Mouse (Mus musculus): Measurements from ENCODE around the gene Olfr547. TPM values are rescaled to one million over a fixed set of nuclear protein-coding genes. Genes with fewer than 3 reads are reported as not detected.

Olfr547 gene
- total and polyA plus RNA-seq, 3 experiments = not detected

DNA sequence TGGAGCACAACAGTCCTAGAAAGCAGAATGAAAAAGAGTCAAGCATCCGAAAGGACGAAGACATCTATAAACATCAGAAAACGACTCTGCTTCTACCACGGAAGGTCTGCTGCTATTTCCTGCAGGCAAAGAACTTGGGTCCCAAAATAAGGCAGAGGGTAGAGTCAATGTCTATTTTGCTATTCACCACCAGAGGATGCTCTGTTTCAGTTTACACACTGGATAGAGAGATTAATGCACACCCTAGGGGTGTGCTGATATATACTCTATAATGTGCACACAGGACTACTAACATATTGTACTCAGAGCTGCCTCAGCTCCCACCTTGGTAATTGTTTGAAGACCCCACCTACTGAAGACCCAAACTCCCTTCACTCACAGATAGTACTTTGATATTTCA, 31.7 kb downstream of the Olfr547 start:
- DNase-seq = no peak

DNA sequence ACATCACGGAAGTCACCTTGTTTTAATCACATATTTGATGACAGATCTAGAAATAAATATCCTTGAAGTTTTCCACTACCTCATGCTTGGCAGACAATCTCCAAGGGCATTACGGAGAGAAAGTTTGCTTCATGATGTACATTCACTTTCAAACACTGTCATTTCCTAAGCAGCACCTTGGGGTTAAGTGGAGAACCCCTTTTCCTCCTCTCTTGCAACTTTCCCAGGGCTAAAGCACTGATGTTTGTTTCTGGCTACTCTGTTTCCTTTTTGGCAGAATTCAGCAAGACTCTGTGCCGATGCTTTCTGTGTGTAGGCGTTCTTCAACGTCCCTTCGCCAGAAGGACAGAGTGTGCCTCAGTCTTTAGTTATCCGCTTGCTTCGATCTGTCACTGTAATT, 36.6 kb downstream of the Olfr547 start, which contains the start of gene Olfr550:
Gene Olfr550 (plus strand): TSS at position 301 of the 400 bp plus-strand sequence.
- DNase-seq = no peak

DNA sequence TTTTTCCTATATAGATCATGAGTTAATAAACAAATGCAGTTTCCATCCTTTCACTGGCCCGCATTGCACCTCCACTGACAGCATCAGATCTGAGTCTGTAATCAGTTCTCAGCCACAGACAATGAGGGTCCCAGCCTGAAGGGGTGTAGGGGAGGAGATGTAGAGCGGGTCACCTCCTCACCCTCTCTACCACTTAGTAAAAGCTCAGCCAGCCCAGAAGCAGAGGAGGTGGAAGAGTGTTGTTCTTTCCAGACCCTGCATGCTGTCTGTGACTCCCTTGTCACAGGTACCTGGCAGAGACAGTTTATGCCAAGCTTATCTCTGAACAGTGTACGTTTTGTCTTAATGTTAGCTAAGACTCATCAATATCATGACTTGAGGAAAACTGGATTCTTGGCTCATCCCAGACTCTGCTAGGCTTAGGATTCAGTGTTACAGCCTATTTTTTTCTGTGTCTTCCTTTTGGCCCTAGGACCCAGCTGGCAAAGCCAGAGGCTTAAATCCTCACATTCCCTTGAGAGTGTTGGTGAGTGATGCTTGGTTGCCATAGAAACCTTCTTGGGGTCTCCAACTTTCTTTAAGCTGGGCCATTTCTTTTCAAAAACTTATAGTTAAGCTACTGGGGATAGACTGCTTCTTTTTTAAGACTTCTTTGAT, 38.8 kb downstream of the Olfr547 start:
- no peak for DNase-seq

DNA sequence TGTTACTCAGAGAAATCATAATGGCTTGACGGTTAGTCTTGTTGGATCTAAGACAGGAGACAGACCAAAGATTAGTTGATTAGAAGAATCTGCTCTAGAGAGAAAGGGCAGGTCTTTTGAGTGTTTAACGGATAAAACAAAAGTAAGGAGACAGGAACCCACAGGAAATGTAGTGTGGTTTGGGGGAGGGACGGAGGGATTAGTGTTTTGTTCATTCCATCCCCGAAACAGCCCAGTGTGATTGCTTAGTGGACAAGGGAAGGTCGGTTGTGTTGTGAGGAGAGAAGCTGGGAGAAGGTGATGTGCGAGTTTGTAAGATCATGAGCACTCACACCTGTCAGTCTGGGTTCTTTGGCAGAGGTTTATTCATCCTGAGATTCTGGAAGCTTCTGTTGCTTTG, 41.4 kb downstream of the Olfr547 start:
- DNase-seq = no peak

Other genes starting within 250 kb of the Olfr547 start
- 10 to 100 TPM; 16.8 to 20.1 TPM for gene Rrm1, start 93.1 kb upstream of the Olfr547 start, total RNA-seq (2021)
- gene Rrm1, start 93.1 kb upstream of the Olfr547 start, polyA plus RNA-seq (2012; rRNA removed) = 3.2 and 4.1 TPM in 2 replicates
- gene Olfr543, start 53.1 kb upstream of the Olfr547 start, total RNA-seq (2021) = not detected
- gene Olfr543, start 53.1 kb upstream of the Olfr547 start, polyA plus RNA-seq (2012; rRNA removed) = not detected in 2 replicates
- not detected for gene Olfr544, start 46.4 kb upstream of the Olfr547 start, total RNA-seq (2021)
- not detected in 2 replicates for gene Olfr544, start 46.4 kb upstream of the Olfr547 start, polyA plus RNA-seq (2012; rRNA removed)
- gene Olfr545, start 35.2 kb upstream of the Olfr547 start, total RNA-seq (2021) = not detected
- gene Olfr545, start 35.2 kb upstream of the Olfr547 start, polyA plus RNA-seq (2012; rRNA removed) = not detected in 2 replicates
- gene Olfr548-ps1, start 6.1 kb downstream of the Olfr547 start, total RNA-seq (2021) = not detected
- gene Olfr548-ps1, start 6.1 kb downstream of the Olfr547 start, polyA plus RNA-seq (2012; rRNA removed) = not detected in 2 replicates
- not detected for gene Olfr549, start 15.1 kb downstream of the Olfr547 start, total RNA-seq (2021)
- not detected in 2 replicates for gene Olfr549, start 15.1 kb downstream of the Olfr547 start, polyA plus RNA-seq (2012; rRNA removed)
- 10 to 100 TPM; 11.7 to 16.0 TPM for gene Trim21, start 30.7 kb downstream of the Olfr547 start, total RNA-seq (2021)
- 2.4 and 3.2 TPM in 2 replicates for gene Trim21, start 30.7 kb downstream of the Olfr547 start, polyA plus RNA-seq (2012; rRNA removed)
- not detected for gene Olfr550, start 36.7 kb downstream of the Olfr547 start, total RNA-seq (2021)
- gene Olfr550, start 36.7 kb downstream of the Olfr547 start, polyA plus RNA-seq (2012; rRNA removed) = not detected in 2 replicates
- gene Olfr551, start 57.1 kb downstream of the Olfr547 start, total RNA-seq (2021) = not detected
- not detected in 2 replicates for gene Olfr551, start 57.1 kb downstream of the Olfr547 start, polyA plus RNA-seq (2012; rRNA removed)
- gene Olfr552, start 63.0 kb downstream of the Olfr547 start, total RNA-seq (2021) = under 1 TPM in 1 of 2 experiments, not detected in 1; 0.14 TPM
- gene Olfr552, start 63.0 kb downstream of the Olfr547 start, polyA plus RNA-seq (2012; rRNA removed) = not detected in 2 replicates
- not detected for gene Olfr553, start 83.5 kb downstream of the Olfr547 start, total RNA-seq (2021)
- gene Olfr553, start 83.5 kb downstream of the Olfr547 start, polyA plus RNA-seq (2012; rRNA removed) = not detected in 2 replicates
- not detected for gene Olfr554, start 103.7 kb downstream of the Olfr547 start, total RNA-seq (2021)
- not detected in 2 replicates for gene Olfr554, start 103.7 kb downstream of the Olfr547 start, polyA plus RNA-seq (2012; rRNA removed)
- not detected for gene Olfr555, start 124.1 kb downstream of the Olfr547 start, total RNA-seq (2021)
- gene Olfr555, start 124.1 kb downstream of the Olfr547 start, polyA plus RNA-seq (2012; rRNA removed) = not detected in 2 replicates
- gene Olfr556, start 130.2 kb downstream of the Olfr547 start, total RNA-seq (2021) = not detected
- not detected in 2 replicates for gene Olfr556, start 130.2 kb downstream of the Olfr547 start, polyA plus RNA-seq (2012; rRNA removed)
- gene Trim68, start 152.6 kb downstream of the Olfr547 start, total RNA-seq (2021) = 1 to 10 TPM; 6.9 to 8.4 TPM
- gene Trim68, start 152.6 kb downstream of the Olfr547 start, polyA plus RNA-seq (2012; rRNA removed) = 9.4 and 10.1 TPM in 2 replicates
- gene Olfr557, start 161.2 kb downstream of the Olfr547 start, total RNA-seq (2021) = not detected
- 0.03 TPM in 1 of 2 replicates, not detected in the other for gene Olfr557, start 161.2 kb downstream of the Olfr547 start, polyA plus RNA-seq (2012; rRNA removed)
- under 1 TPM; 0.26 to 0.31 TPM for gene Olfr558, start 167.5 kb downstream of the Olfr547 start, total RNA-seq (2021)
- gene Olfr558, start 167.5 kb downstream of the Olfr547 start, polyA plus RNA-seq (2012; rRNA removed) = 0.38 and 0.51 TPM in 2 replicates
- not detected for gene Olfr33, start 184.3 kb downstream of the Olfr547 start, total RNA-seq (2021)
- 0.11 TPM in 1 of 2 replicates, not detected in the other for gene Olfr33, start 184.3 kb downstream of the Olfr547 start, polyA plus RNA-seq (2012; rRNA removed)
- gene Olfr559, start 192.7 kb downstream of the Olfr547 start, total RNA-seq (2021) = not detected
- not detected in 2 replicates for gene Olfr559, start 192.7 kb downstream of the Olfr547 start, polyA plus RNA-seq (2012; rRNA removed)
- not detected for gene Olfr560, start 224.6 kb downstream of the Olfr547 start, total RNA-seq (2021)
- not detected in 2 replicates for gene Olfr560, start 224.6 kb downstream of the Olfr547 start, polyA plus RNA-seq (2012; rRNA removed)
- under 1 TPM in 1 of 2 experiments, not detected in 1; 0.24 TPM for gene Olfr78, start 224.7 kb downstream of the Olfr547 start, total RNA-seq (2021)
- gene Olfr78, start 224.7 kb downstream of the Olfr547 start, polyA plus RNA-seq (2012; rRNA removed) = 0.19 and 0.46 TPM in 2 replicates
- not detected for gene Olfr561, start 236.5 kb downstream of the Olfr547 start, total RNA-seq (2021)
- gene Olfr561, start 236.5 kb downstream of the Olfr547 start, polyA plus RNA-seq (2012; rRNA removed) = not detected in 2 replicates